Mouse (Mus musculus) embryo, embryonic 11 days (tissue): ENCODE results near the gene Pip5k1b.

Source experiments
- DNase-seq: peaks from one replicate; pipeline ENCODE4 v3.0.0-alpha.2; 2015

Pip5k1b gene

GRCm38 (mm10) chr19:24469216-24469615, 86.5 kb downstream of the Pip5k1b start:
- DNase-seq = no peak

GRCm38 (mm10) chr19:24468616-24469015, 87.1 kb downstream of the Pip5k1b start:
- no peak for DNase-seq

- no peak for DNase-seq
Measured at GRCm38 (mm10) chr19:24463011-24463410, 92.7 kb downstream of the Pip5k1b start.

- DNase-seq = no peak
Measured at GRCm38 (mm10) chr19:24456591-24457231, 99.0 kb downstream of the Pip5k1b start.

GRCm38 (mm10) chr19:24455249-24455960, 100.3 kb downstream of the Pip5k1b start:
- no peak for DNase-seq

- no peak for DNase-seq
Measured at GRCm38 (mm10) chr19:24454451-24454850, 101.2 kb downstream of the Pip5k1b start.

- DNase-seq = peak; percentile 29
Measured at GRCm38 (mm10) chr19:24453379-24453778, 102.3 kb downstream of the Pip5k1b start.

- peak; percentile 47 for DNase-seq
Measured at GRCm38 (mm10) chr19:24452441-24452898, 103.2 kb downstream of the Pip5k1b start.

GRCm38 (mm10) chr19:24451626-24452025, 104.0 kb downstream of the Pip5k1b start:
- DNase-seq = no peak

GRCm38 (mm10) chr19:24450740-24451139, 104.9 kb downstream of the Pip5k1b start:
- DNase-seq = no peak

- DNase-seq = no peak
Measured at GRCm38 (mm10) chr19:24444322-24444721, 111.3 kb downstream of the Pip5k1b start.

GRCm38 (mm10) chr19:24439715-24440114, 116.0 kb downstream of the Pip5k1b start:
- DNase-seq = no peak

GRCm38 (mm10) chr19:24434291-24434690, 121.4 kb downstream of the Pip5k1b start:
- no peak for DNase-seq

GRCm38 (mm10) chr19:24432447-24432846, 123.2 kb downstream of the Pip5k1b start:
- DNase-seq = no peak

GRCm38 (mm10) chr19:24431381-24431780, 124.3 kb downstream of the Pip5k1b start:
- no peak for DNase-seq

GRCm38 (mm10) chr19:24428011-24428410, 127.7 kb downstream of the Pip5k1b start:
- DNase-seq = no peak

- no peak for DNase-seq
Measured at GRCm38 (mm10) chr19:24427258-24427657, 128.4 kb downstream of the Pip5k1b start.

- no peak for DNase-seq
Measured at GRCm38 (mm10) chr19:24426759-24427181, 128.9 kb downstream of the Pip5k1b start.

- no peak for DNase-seq
Measured at GRCm38 (mm10) chr19:24418030-24418429, 137.6 kb downstream of the Pip5k1b start.

- no peak for DNase-seq
Measured at GRCm38 (mm10) chr19:24417659-24418004, 138.0 kb downstream of the Pip5k1b start.

- no peak for DNase-seq
Measured at GRCm38 (mm10) chr19:24416975-24417658, 138.6 kb downstream of the Pip5k1b start.

GRCm38 (mm10) chr19:24415778-24416621, 139.7 kb downstream of the Pip5k1b start:
- DNase-seq = no peak
